Mouse (Mus musculus): ENCODE measurements around the gene Cyp2c55. TPM values are rescaled to one million over a fixed set of nuclear protein-coding genes. Genes with fewer than 3 reads are reported as not detected.

Gene Cyp2c55
- polyA plus RNA-seq, 1 experiment from 2014 or later: not detected

DNA sequence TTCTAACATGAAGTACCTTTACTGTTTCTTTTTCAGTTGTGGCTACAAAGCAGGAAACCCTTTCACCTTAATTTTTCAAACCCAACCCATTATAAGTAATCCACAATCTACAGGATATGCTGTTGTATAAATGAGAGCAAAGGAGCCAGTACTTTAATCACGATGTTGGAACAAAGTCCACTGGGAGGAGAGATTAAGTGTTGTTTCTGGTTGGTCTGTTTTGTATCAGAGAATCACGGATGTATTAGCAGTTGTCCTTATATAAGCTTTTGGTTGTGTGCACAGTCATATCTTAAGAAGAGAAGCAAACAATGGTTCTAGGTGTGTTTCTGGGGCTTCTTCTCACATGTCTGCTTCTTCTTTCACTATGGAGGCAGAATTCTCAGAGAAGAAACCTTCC is 53.9 kb downstream of the Cyp2c55 start, which contains the start of gene Cyp2c65:
Gene Cyp2c65 (plus strand): TSS at position 297 of the 400 bp plus-strand sequence.
- Histone ChIP-seq H3K27me3 (ENCODE audit: control insufficient read depth, insufficient read depth, low read depth, low read length) (no peaks in the 10 kb centered on the region), H3K4me3 (ENCODE audit: low read length) (no peak within 1 kb of the TSS), H3K36me3 (ENCODE audit: control insufficient read depth, insufficient read depth, low read length) (no peaks in the 10 kb centered on the region), H3K4me1 (replicated peaks; ENCODE audit: control insufficient read depth, insufficient read depth, low read length) (no peaks in the 10 kb centered on the region), H3K9me3 (ENCODE audit: control insufficient read depth, low read length) (no peaks in the 10 kb centered on the region), H3K9ac (ENCODE audit: low read length) (no peak within 1 kb of the TSS), H3K4me2 (ENCODE audit: low read depth, low read length) (no peak within 1 kb of the TSS), H3K27ac (ENCODE audit: low read length) (no peak within 1 kb of the TSS)
- ATAC-seq (ENCODE audit: low read depth): no peak
- 63% methylated on average over 2 of the region's 2 CpGs for WGBS

Small RNAs within 50 kb of the gene (microRNA-seq; reads per million reads assigned to microRNA genes)
- gene Gm23800: not detected

Other genes starting within 250 kb of the Cyp2c55 start
- gene Noc3l, start 187.8 kb upstream of the Cyp2c55 start, polyA plus RNA-seq (2015; fragmentation: Nextera tagmentation; extraction: Ambion mirVana): 6.6 and 7.3 TPM in 2 replicates
- 2.3 and 2.5 TPM in 2 replicates for gene Tbc1d12, start 170.4 kb upstream of the Cyp2c55 start, polyA plus RNA-seq (2015; fragmentation: Nextera tagmentation; extraction: Ambion mirVana)
- 45.2 and 47.9 TPM in 2 replicates for gene Hells, start 76.1 kb upstream of the Cyp2c55 start, polyA plus RNA-seq (2015; fragmentation: Nextera tagmentation; extraction: Ambion mirVana)
- not detected in 2 replicates for gene Cyp2c65, start 54.0 kb downstream of the Cyp2c55 start, polyA plus RNA-seq (2015; fragmentation: Nextera tagmentation; extraction: Ambion mirVana)
- not detected in 2 replicates for gene Cyp2c66, start 106.9 kb downstream of the Cyp2c55 start, polyA plus RNA-seq (2015; fragmentation: Nextera tagmentation; extraction: Ambion mirVana)